Mouse (Mus musculus) liver, embryonic 16.5 days (tissue): ENCODE results near the gene Emilin2. TPM values are rescaled to one million over a fixed set of nuclear protein-coding genes. Genes with fewer than 3 reads are reported as not detected.

ENCODE experiments used
- ATAC-seq: fragments of 200-750 bp; cut with Nextera tagmentation; 2 replicates; pipeline ENCODE4 v1.8.0; 2017; ENCODE audit warnings: low read depth, mild to moderate bottlenecking, moderate number of reproducible peaks, moderate library complexity
- H3K27ac ChIP-seq: fragments of 300-500 bp; sonication (generic); 2 replicates; pipeline ENCODE4 v1.5.1; 2014; ENCODE audit warnings: mild to moderate bottlenecking, low read length
- H3K27me3 ChIP-seq: fragments of 300-500 bp; sonication (generic); 2 replicates; pipeline ENCODE4 v1.6.1; 2014; ENCODE audit warnings: low read depth, low read length, mixed read lengths; ENCODE audit not compliant: control insufficient read depth, insufficient read depth
- H3K36me3 ChIP-seq: fragments of 300-500 bp; sonication (generic); 2 replicates; pipeline ENCODE4 v1.6.1; 2014; ENCODE audit warnings: mild to moderate bottlenecking; ENCODE audit not compliant: control insufficient read depth, insufficient read depth
- H3K4me1 ChIP-seq: fragments of 300-500 bp; sonication (generic); 2 replicates; pipeline ENCODE4 v1.6.1; 2014; ENCODE audit warnings: low read depth, low read length, mixed read lengths; ENCODE audit not compliant: control insufficient read depth
- H3K4me2 ChIP-seq: fragments of 300-500 bp; sonication (generic); 2 replicates; pipeline ENCODE4 v1.6.1; 2014; ENCODE audit warnings: low read depth, low read length, mixed read lengths
- H3K4me3 ChIP-seq: fragments of 300-500 bp; sonication (generic); 2 replicates; pipeline ENCODE4 v1.5.1; 2014; ENCODE audit warnings: low read depth, mild to moderate bottlenecking, low read length
- H3K9ac ChIP-seq: fragments of 300-500 bp; sonication (generic); 2 replicates; pipeline ENCODE4 v1.6.1; 2014; ENCODE audit warnings: low read depth, low read length
- H3K9me3 ChIP-seq: fragments of 300-500 bp; sonication (generic); replicated peaks from 2 replicates; pipeline ENCODE4 v1.6.1; 2016; ENCODE audit warnings: low read length; ENCODE audit not compliant: control insufficient read depth
- WGBS: fragments of 180-500 bp; shearing (Covaris S2); extraction: QIAGEN DNeasy Blood & Tissue Kit; methylation state at CpG from one replicate; pipeline ENCODE4 v1.1.7; 2014; ENCODE audit not compliant: insufficient replicate concordance; 5-methylcytosine and 5-hydroxymethylcytosine counted together
- polyA plus RNA-seq: library from polyadenylated mRNA; unstranded; fragments of >200 nt; fragmentation: Nextera tagmentation; extraction: Ambion mirVana; gene quantifications from 2 replicates; pipeline ENCODE4 v1.2.1, GENCODE M21; 2015

The Emilin2 gene
- polyA plus RNA-seq, 1 experiment from 2014 or later: 20.0 TPM

DNA sequence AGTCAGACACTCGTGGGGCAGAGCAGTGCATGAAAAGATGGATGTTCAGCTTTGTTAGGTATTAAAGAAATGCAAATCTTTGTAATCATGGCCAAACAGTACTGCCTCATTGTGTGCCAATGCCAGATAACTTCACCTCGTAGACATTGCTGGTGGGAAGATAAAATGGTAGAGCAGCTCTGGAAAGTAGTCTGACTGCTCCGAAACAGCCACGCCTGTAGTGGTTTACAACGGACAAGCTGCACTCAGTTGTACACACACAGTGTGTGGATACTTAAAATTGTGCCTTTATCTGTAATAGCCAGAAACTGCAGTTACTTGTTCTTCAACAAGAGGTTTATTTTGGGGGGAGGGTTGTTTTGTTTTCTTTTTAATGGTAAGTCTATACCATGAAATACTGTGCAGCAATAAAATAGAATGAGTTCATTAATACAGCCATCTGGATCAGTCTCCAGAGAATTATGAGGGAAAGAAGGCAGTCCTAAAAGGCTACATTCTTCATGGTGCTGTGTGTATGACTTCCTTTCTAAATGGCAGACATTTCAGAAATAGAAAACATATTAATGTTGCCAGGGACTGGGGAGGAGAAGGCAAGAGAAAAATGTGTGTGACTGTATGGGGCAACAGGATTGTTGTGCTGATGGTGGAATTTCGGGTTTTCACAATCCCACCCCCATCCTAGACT, 99.7 kb downstream of the Emilin2 start:
- H3K4me2 ChIP-seq: peak overlapping the region; percentile 56
- peak overlapping the region; percentile 83 for H3K27ac ChIP-seq

DNA sequence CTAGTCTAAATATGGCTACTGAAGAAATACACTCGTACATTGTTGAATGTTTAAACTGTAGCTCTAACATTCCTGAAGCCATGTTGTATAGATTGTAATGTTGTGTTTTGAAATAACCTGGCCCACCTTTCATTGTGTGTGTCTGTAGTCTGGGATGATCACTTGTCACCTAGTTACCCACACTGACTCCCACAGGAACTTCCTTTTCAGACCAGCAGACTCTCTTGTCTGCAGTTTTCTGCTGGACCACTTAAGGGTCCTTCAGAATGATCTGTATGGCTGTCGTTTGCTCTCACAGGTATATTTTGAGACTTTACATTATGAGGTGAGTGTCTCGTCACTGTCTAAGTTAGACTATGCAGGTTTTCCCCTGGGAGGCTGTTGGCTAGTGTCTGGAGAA, 101.8 kb downstream of the Emilin2 start:
- no peak for ATAC-seq
- Histone ChIP-seq H3K36me3 (no peaks in the 10 kb centered on the region; the same call in 1 of the 2 replicates), H3K9ac (no peak overlapping the region), H3K9me3 (no peaks in the 10 kb centered on the region), H3K27me3 (no peaks in the 10 kb centered on the region), H3K27ac (no peak overlapping the region), H3K4me3 (no peak overlapping the region), H3K4me1 (peaks cover 66% of the 10 kb centered on the region), H3K4me2 (peak overlapping the region; percentile 11; the same call in 1 of the 2 replicates)
- WGBS: 51% methylated on average over 3 of the region's 3 CpGs

More for the DNA sequence above, 99.7 kb downstream of the Emilin2 start:
- 22% methylated on average over 6 of the region's 6 CpGs for WGBS
- H3K9ac ChIP-seq: no peak overlapping the region
- no peaks in the 10 kb centered on the region for H3K9me3 ChIP-seq
- H3K4me3 ChIP-seq: peak overlapping the region; percentile 22
- peak; percentile 87 for ATAC-seq
- no peaks in the 10 kb centered on the region for H3K27me3 ChIP-seq
- H3K36me3 ChIP-seq: peaks cover 4% of the 10 kb centered on the region
- peaks cover 68% of the 10 kb centered on the region for H3K4me1 ChIP-seq

DNA sequence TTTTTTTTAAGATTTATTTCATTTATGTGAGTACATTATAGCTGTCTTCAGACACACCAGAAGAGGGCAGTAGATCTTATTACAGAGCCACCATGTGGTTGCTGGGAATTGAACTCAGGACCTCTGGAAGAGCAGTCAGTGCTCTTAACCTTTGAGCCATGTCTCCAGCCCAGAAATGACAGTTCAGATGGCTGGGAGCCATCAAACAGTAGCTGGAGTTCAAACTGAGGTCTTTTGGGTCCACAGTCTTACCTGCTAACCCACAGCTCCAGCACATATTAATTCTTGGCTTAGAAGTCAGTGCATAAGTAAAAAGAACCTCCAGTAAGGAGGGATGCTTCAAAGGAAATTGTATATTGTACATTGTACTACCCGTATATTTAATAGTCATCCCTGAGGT, 102.9 kb downstream of the Emilin2 start:
- Histone ChIP-seq H3K4me3 (no peak overlapping the region), H3K9ac (no peak overlapping the region), H3K27ac (no peak overlapping the region), H3K4me1 (peaks cover 65% of the 10 kb centered on the region), H3K4me2 (no peak overlapping the region), H3K36me3 (no peaks in the 10 kb centered on the region; the same call in 1 of the 2 replicates), H3K9me3 (no peaks in the 10 kb centered on the region), H3K27me3 (no peaks in the 10 kb centered on the region)
- no peak for ATAC-seq
- WGBS: 84% methylated on average over 1 of the region's 1 CpGs

DNA sequence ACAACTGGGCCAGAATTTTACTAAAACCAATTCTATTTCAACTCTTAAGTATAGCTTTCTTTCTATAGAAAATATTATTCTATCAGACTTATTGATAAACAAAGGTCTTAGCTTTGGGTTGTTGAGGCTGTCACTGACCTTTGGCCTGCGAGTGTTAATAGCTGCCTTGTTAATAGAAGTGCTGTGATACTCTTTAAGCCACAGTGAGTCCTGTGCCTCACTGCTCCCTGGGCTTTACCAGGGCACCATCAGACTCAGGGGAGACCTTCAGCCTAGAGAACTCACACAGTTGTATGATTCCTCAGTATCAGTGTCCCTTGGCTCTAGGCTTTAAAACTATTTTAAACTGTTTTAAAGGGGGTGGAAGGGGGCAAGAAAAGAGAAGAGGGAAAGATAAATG, 103.4 kb downstream of the Emilin2 start:
- H3K27me3 ChIP-seq: no peaks in the 10 kb centered on the region
- no peak overlapping the region for H3K4me2 ChIP-seq
- no peaks in the 10 kb centered on the region; the same call in 1 of the 2 replicates for H3K36me3 ChIP-seq
- H3K27ac ChIP-seq: no peak overlapping the region
- H3K9me3 ChIP-seq: no peaks in the 10 kb centered on the region
- no peak for ATAC-seq
- WGBS: 88% methylated on average over 1 of the region's 1 CpGs
- H3K4me3 ChIP-seq: no peak overlapping the region
- H3K9ac ChIP-seq: no peak overlapping the region
- H3K4me1 ChIP-seq: peaks cover 61% of the 10 kb centered on the region

DNA sequence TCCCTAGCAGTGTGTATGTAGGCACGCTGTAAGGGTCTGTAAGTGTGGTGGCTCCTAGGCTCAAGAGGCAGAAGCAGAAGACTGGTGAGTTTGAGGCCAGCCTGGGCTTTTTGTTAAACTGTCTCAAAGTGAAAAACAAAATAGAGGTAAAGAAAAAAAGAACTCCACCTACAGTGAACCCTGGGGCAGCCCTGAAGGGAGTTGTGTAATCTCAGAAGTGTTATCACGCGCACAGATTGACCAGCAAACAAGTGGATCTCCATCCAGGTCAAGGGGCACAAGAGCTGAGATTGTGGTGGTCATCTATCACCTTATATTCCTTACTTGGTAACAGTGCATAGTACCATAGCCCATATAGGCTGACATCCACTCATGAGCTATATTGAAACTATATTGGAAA, 104.5 kb downstream of the Emilin2 start:
- peak overlapping the region; percentile 23; the same call in 1 of the 2 replicates for H3K9ac ChIP-seq
- ATAC-seq: no peak

DNA sequence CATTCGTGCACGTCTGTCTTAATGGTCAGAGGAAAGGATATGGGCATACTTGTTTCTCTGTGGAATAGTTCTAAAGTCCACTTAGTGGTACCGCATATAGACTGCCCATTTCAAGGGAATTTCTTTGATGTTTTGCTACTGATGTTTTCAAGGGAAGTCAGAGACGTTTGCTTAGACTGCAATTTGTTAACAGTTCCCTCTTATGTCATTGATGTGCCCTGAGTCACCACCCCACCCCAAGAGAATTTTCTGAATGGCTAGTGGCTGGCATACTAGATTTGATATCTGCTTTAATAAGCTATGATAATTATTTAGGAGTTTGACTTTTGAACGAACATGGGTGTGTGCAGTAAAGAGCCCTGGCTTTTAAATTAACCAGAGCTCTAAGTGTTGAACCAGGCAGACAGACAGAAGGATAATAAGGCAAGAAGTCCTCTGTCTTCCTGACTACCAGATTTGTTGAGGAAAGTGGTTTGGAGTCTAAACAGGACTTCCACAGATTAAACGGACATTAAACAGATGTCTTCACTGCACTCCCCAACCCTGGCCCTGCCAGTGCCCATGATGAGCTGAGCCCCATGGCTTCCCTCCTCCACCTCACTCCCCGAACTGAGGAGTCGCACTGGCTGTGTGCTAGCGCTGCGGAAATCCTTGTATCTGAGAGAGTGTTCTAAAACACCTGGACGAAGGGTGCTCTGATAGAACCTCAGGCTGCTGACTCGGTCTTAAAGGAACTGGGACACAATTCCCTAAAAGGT, 105.5 kb downstream of the Emilin2 start:
- peak overlapping the region; percentile 45 for H3K9ac ChIP-seq
- H3K27ac ChIP-seq: peak overlapping the region; percentile 71
- no peaks in the 10 kb centered on the region for H3K9me3 ChIP-seq
- H3K36me3 ChIP-seq: no peaks in the 10 kb centered on the region; the same call in 1 of the 2 replicates
- WGBS: 62% methylated on average over 12 of the region's 12 CpGs
- H3K4me1 ChIP-seq: peaks cover 61% of the 10 kb centered on the region
- no peak for ATAC-seq
- H3K4me2 ChIP-seq: peak overlapping the region; percentile 48
- H3K27me3 ChIP-seq: no peaks in the 10 kb centered on the region
- peak overlapping the region; percentile 58 for H3K4me3 ChIP-seq

More for the DNA sequence above, 104.5 kb downstream of the Emilin2 start:
- Histone ChIP-seq H3K4me3 (peak overlapping the region; percentile 58), H3K9me3 (no peaks in the 10 kb centered on the region), H3K4me2 (peak overlapping the region; percentile 48), H3K4me1 (peaks cover 61% of the 10 kb centered on the region), H3K27ac (peak overlapping the region; percentile 72), H3K27me3 (no peaks in the 10 kb centered on the region), H3K36me3 (no peaks in the 10 kb centered on the region; the same call in 1 of the 2 replicates)
- 79% methylated on average over 3 of the region's 3 CpGs for WGBS

DNA sequence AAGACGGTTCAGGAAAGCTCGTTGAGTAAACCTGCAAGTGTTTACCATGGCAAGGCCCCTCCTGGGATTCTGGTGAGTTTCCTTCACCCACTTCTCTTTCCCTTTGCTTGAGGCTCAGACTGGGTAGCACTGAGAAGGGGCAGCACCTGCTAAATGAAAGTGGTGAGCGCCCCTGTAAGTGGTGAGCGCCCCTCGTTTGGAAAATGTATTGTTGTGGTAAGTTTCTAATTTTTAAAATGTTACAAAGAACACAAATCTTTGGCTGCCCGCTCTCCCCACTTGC, 107.0 kb downstream of the Emilin2 start:
- H3K9me3 ChIP-seq: no peaks in the 10 kb centered on the region
- peak; percentile 7 for ATAC-seq
- peak overlapping the region; percentile 53 for H3K9ac ChIP-seq
- peak overlapping the region; percentile 84 for H3K27ac ChIP-seq
- H3K4me2 ChIP-seq: peak overlapping the region; percentile 67
- WGBS: 47% methylated on average over 6 of the region's 6 CpGs
- H3K36me3 ChIP-seq: no peaks in the 10 kb centered on the region; the same call in 1 of the 2 replicates
- H3K27me3 ChIP-seq: no peaks in the 10 kb centered on the region
- peak overlapping the region; percentile 58 for H3K4me3 ChIP-seq
- H3K4me1 ChIP-seq: peaks cover 48% of the 10 kb centered on the region

DNA sequence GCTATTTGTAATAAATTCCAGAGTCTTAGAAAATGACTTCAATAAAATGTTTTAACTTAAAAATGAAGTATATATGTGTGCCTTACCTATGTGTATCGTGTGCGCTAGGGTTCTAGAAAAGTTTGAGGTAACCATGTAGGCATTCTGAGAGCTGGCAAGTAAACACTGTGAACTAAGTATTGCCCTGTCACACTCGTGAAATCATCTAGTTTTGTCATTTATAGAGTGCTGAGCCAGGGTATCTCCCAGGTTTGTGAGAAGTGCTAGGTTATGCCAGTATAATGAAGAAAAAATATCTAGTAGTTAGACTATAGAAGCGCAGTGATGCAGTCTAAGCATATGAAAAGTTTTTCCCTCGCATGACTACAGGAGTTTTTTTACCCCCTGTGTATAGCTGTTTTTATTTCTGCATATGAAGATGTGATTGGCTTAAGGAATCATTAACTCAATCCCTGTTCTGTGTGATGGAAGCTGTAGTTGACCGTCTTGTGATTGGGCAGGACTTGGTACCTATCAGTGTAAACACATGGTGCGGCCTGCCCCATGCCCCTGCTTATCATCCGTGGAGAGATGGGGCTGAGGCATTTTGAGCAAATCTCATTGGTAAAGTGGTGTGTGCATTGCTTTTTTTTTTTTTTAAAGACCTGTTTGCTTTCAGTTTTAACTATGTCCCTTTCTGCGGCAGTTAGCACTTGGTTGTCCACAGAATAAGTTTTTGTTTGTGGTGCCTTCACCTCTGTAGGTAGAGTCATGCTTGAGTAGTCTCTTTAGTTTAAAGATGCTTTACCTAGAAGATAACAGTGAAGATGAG, 107.6 kb downstream of the Emilin2 start:
- Histone ChIP-seq H3K27ac (peak overlapping the region; percentile 84), H3K9ac (peak overlapping the region; percentile 53), H3K9me3 (no peaks in the 10 kb centered on the region), H3K36me3 (no peaks in the 10 kb centered on the region; the same call in 1 of the 2 replicates), H3K4me1 (peaks cover 44% of the 10 kb centered on the region), H3K27me3 (no peaks in the 10 kb centered on the region), H3K4me2 (peak overlapping the region; percentile 67), H3K4me3 (peak overlapping the region; percentile 58)
- peak; percentile 97 for ATAC-seq
- 45% methylated on average over 9 of the region's 9 CpGs for WGBS
